Mouse (Mus musculus): ENCODE results near the gene Ppp4r3a.
A peak's percentile ranks its signal among the peaks of the same experiment; 100 is the strongest.
"Not testable (repeated sequence)": the region's sequence is repeated elsewhere in the genome, so short reads cannot be mapped to it uniquely, and the experiment has no call there.

The Ppp4r3a gene

GRCm38 (mm10) chr12:101083076-101083838 is at the start of gene Ppp4r3a:
Gene Ppp4r3a, minus strand, starts transcription at chr12:101083702.
- peak; percentile 97 to 98 for DNase-seq

- peak in 1 of 2 experiments; percentile 21 for DNase-seq
These were observed 39.5 kb upstream of the Ppp4r3a start for GRCm38 (mm10) chr12:101123013-101123412.

GRCm38 (mm10) chr12:101122066-101122465 is 38.6 kb upstream of the Ppp4r3a start:
- not testable (repeated sequence) for DNase-seq

- not testable (repeated sequence) for DNase-seq
These were observed 26.5 kb upstream of the Ppp4r3a start for GRCm38 (mm10) chr12:101109794-101110585.

DNA sequence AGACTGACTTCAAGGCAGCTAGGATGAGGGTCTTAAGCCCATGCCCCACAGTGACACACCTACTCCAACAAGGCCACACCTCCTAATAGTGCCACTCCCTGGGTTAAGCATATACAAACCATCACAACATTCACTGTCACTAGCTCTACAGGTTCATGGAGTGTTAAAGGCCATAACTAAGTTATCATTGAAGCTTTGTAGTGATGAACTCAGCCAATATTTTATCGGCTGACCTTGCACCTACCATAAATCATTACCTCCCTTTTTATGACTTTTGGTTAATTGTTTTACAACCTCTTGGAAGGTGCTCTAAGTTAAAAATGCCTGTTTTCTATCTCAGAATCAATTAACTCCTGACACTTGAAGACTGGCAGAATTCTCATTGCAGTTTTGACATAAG is 24.2 kb upstream of the Ppp4r3a start:
- no peak for DNase-seq

DNA sequence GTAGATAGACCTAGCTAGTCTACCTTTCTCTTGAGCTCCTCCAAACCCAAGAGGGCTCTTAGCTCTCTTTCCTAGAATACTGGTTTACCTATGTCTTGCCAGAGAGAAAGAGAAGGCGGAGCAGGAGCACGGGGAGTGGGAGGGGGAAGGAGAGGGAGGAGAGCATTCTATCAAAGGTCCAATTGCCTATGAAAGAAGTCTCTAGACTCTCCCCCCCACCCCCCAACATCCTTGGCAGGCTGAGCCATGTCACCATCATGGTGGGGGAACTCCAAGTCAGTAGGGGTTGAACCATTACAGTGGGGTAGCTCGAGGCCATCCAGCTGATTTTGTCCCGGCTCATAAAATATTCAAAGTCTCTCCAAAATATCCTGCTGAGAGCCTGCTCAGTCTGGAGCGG is 22.1 kb upstream of the Ppp4r3a start:
- no peak for DNase-seq

GRCm38 (mm10) chr12:101102648-101103047 is 19.1 kb upstream of the Ppp4r3a start:
- peak; percentile 44 to 83 for DNase-seq

GRCm38 (mm10) chr12:101093678-101094077 is 10.2 kb upstream of the Ppp4r3a start:
- DNase-seq = not testable (repeated sequence)

DNA sequence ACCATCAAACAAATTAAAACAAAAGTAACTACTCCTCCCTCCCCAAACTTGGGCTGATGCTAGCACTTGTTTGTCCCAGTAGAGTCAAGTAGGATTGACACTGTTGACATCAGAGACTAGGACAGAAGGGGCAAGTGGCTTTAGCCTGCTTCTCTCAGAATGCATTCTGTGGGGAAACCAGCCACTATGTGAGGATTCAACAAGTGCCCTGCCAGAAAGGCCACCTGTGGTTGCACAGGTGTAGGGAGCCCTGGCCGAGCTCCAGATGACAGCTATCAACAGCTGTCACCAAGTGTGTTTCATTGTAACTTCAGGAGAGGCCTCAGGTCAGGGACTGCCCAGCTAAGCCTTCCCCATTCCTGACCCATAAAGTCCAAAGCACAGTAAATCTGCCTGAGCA is 6.5 kb upstream of the Ppp4r3a start:
- DNase-seq = no peak

DNA sequence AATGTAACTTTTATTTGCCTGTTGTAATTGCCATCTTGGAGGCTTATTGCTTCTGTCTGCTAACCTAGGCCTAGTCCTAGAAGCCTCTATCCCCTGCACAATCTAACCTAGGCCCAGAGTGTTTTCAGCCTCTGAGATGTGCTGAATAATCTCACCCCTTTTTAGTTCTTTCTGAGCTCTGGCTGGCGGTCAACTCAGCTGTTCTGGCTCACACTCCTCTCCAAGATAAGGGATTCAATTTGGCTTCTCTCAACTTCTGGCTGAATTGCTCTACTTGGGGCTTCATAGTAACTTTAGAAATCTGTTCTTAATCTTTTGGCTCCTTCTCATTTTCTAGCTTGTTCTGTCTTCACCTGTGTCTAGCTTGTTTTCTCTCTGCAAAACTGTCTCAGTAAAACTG is 3.9 kb upstream of the Ppp4r3a start:
- DNase-seq = no peak

DNA sequence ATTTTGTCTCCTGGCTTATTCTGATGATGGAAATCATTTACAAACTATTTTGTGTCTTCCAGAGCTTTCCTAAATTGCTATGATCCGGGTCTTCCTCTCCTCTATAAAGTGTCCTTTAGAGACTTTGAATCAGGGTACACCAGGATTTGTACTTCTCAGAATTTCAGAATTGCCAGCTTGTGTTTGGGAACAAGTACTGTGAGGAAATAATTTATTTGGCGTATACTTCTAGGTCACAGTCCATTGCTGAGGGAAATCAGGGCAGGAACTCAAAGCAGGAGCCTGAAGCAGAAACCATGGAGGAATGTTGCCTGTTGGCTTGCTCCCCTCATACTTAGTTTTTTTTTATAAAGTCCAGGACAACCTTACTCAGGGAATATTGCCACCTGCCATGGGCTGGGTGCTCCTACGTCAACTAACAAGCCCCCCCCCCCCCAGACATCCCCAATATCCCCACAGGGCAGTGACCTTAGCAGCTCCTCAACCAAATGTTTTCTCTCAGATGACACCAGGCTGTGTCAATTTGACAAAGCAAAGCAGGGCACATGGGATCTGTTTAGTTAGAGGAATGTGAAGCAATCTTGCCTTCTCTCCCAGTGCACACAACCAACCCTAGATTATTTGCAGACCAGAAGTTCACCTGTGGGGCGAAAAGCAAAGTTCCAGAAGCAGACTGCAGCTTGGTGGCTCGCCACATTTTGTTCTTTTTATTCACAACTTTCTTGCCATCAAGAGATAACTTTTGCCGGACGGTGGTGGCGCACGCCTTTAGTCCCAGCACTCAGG is 1.6 kb upstream of the Ppp4r3a start:
- no peak for DNase-seq

- no peak for DNase-seq
These were observed 735 bp upstream of the Ppp4r3a start for GRCm38 (mm10) chr12:101084237-101084636.

DNA sequence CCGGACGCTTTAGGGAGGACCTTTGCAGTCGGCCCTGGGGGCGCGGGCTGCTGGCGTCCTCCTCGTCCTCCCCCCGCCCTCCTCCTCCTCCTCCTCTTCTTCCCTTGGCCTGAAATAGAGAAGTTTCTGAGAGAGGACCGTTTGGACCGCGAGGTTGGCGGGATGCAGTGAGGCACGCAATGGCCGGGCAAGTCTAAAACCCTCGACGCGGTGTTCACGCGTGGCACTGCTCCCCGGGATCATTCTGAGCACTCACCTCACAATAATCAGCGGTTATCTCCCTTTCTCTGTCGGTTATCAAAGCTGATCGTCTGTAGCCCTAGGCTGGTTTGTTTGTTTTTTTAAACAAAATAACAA is 315 bp upstream of the Ppp4r3a start:
- no peak for DNase-seq

GRCm38 (mm10) chr12:101082296-101083075 is 1.0 kb downstream of the Ppp4r3a start:
- DNase-seq = peak; percentile 18 to 59

DNA sequence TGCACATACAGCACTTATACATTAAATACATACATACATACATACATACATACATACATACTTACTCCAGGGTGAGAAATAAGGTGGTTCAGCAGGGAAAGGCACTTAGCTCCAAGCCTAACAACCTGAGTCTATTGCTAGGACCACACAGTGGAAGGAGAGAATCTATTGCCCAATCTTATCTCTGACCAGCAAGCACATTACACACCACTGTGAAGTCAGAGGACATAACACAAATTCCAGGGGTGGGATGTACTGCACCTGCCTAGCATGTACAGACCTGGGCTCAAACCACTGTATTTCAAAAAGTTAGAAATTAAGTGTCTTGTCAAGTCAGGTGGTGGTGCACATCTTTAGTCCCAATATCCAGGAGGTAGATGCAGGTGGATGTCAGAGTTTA is 5.5 kb downstream of the Ppp4r3a start:
- DNase-seq = no peak

DNA sequence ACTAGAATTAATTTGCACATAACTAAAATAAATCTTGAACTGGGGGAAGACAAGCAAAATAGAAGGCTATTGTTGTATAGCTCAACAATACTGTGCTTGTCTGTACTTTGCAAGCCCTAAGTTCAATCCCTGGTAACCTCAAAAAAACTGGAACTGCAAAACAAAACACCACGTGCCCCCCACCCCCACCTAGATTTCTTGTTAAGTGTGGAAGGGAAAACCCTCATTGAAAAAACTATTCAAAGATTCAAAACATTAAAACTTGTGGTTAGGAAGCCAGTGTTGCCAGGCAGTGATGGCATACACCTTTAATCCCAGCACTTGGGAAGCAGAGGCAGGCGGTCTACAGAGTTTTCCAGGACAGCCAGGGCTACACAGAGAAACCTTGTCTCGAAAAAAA is 8.1 kb downstream of the Ppp4r3a start:
- DNase-seq = no peak

- no peak for DNase-seq
These were observed 8.6 kb downstream of the Ppp4r3a start for GRCm38 (mm10) chr12:101074821-101075429.

DNA sequence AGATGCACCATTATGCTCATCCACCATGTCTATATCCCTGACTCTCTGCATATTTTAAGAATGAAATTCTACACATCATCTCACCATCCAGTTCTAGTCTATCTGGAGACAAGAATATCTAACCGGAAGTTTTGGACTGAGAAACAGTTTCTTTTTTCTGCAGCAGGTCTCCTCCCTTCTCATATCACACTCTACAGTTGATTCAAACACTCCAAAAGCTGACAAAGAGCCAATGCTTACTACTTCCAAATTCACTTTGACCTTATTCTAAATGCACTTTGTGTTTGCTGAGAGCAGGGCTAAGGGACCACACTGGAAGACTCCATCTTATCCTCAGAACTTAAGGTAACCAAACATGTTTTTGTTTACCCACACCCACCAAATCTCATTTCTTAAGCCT is 13.7 kb downstream of the Ppp4r3a start:
- DNase-seq = no peak

- no peak for DNase-seq
These were observed 17.2 kb downstream of the Ppp4r3a start for GRCm38 (mm10) chr12:101066329-101066728.

- no peak for DNase-seq
These were observed 43.5 kb downstream of the Ppp4r3a start for GRCm38 (mm10) chr12:101039956-101040355.

GRCm38 (mm10) chr12:101028954-101029731 is 54.4 kb downstream of the Ppp4r3a start, which contains the start of gene Ccdc88c:
Gene Ccdc88c, minus strand, starts transcription at chr12:101029056.
- peak; percentile 83 to 93 for DNase-seq

Data from kidney, postnatal 36 days (tissue).